Mouse (Mus musculus) kidney, embryonic 16.5 days (tissue): ENCODE results near the gene Gadd45b. TPM values are rescaled to one million over a fixed set of nuclear protein-coding genes. Genes with fewer than 3 reads are reported as not detected.

Source experiments
- ATAC-seq: fragments of 200-750 bp; cut with Nextera tagmentation; 2 replicates; pipeline ENCODE4 v1.8.0; 2017; ENCODE audit warnings: moderate TSS enrichment; ENCODE audit not compliant: low FRiP score, low TSS enrichment
- H3K27ac ChIP-seq: fragments of 300-500 bp; sonication (generic); 2 replicates; pipeline ENCODE4 v1.5.1; 2014; ENCODE audit warnings: low read length
- H3K27me3 ChIP-seq: fragments of 300-500 bp; sonication (generic); 2 replicates; pipeline ENCODE4 v1.6.1; 2014; ENCODE audit warnings: low read length, control low read depth, mixed read lengths; ENCODE audit not compliant: insufficient read depth
- H3K36me3 ChIP-seq: fragments of 300-500 bp; sonication (generic); 2 replicates; pipeline ENCODE4 v1.6.1; 2014; ENCODE audit warnings: low read length, control low read depth, mixed read lengths; ENCODE audit not compliant: insufficient read depth
- H3K4me1 ChIP-seq: fragments of 300-500 bp; sonication (generic); 2 replicates; pipeline ENCODE4 v1.6.1; 2014; ENCODE audit warnings: low read length, control low read depth, mixed read lengths; ENCODE audit not compliant: insufficient read depth
- H3K4me2 ChIP-seq: fragments of 300-500 bp; sonication (generic); replicated peaks from 2 replicates; pipeline ENCODE4 v1.6.1; 2014; ENCODE audit warnings: low read depth, low read length
- H3K4me3 ChIP-seq: fragments of 300-500 bp; sonication (generic); 2 replicates; pipeline ENCODE4 v1.5.1; 2014; ENCODE audit warnings: mild to moderate bottlenecking, low read length
- H3K9ac ChIP-seq: fragments of 300-500 bp; sonication (generic); replicated peaks from 2 replicates; pipeline ENCODE4 v1.6.1; 2014; ENCODE audit warnings: low read length
- H3K9me3 ChIP-seq: fragments of 300-500 bp; sonication (generic); 2 replicates; pipeline ENCODE4 v1.6.1; 2016; ENCODE audit warnings: low read length, control low read depth
- WGBS: fragments of 180-500 bp; shearing (Covaris S2); extraction: QIAGEN DNeasy Blood & Tissue Kit; methylation state at CpG from one replicate; pipeline ENCODE4 v1.1.7; 2014; 5-methylcytosine and 5-hydroxymethylcytosine counted together
- polyA plus RNA-seq: library from polyadenylated mRNA; unstranded; fragments of >200 nt; fragmentation: Nextera tagmentation; extraction: Ambion mirVana; gene quantifications from 2 replicates; pipeline ENCODE4 v1.2.1, GENCODE M21; 2015

Gadd45b gene
- polyA plus RNA-seq, 1 experiment from 2014 or later, result 24.1 TPM

- Histone ChIP-seq H3K9me3 (0 out of 2 replicates have a peak, but pooled peaks cover 6% of the 10 kb centered on the region), H3K4me3 (no peak overlapping the region), H3K4me2 (no peak overlapping the region), H3K9ac (peak overlapping the region; percentile 3), H3K4me1 (peaks cover 28% of the 10 kb centered on the region), H3K36me3 (no peaks in the 10 kb centered on the region), H3K27me3 (no peaks in the 10 kb centered on the region), H3K27ac (peak overlapping the region; percentile 31)
- WGBS, result 37% methylated on average over 11 of the region's 11 CpGs
- no peak for ATAC-seq
Measured at GRCm38 (mm10) chr10:80972071-80972987, 42.5 kb downstream of the Gadd45b start.

- Histone ChIP-seq H3K27me3 (no peaks in the 10 kb centered on the region), H3K4me3 (no peak overlapping the region), H3K36me3 (no peaks in the 10 kb centered on the region), H3K27ac (no peak overlapping the region), H3K9ac (no peak overlapping the region), H3K9me3 (0 out of 2 replicates have a peak, but pooled peaks cover 6% of the 10 kb centered on the region), H3K4me1 (peaks cover 28% of the 10 kb centered on the region), H3K4me2 (no peak overlapping the region)
- 67% methylated on average over 1 of the region's 1 CpGs for WGBS
- ATAC-seq, result no peak
Measured at GRCm38 (mm10) chr10:80973722-80974121, 43.8 kb downstream of the Gadd45b start.

- H3K9ac ChIP-seq, result no peak overlapping the region
- peaks cover 28% of the 10 kb centered on the region for H3K4me1 ChIP-seq
- no peak overlapping the region for H3K4me2 ChIP-seq
- H3K9me3 ChIP-seq, result 0 out of 2 replicates have a peak, but pooled peaks cover 6% of the 10 kb centered on the region
- H3K36me3 ChIP-seq, result no peaks in the 10 kb centered on the region
- H3K27me3 ChIP-seq, result no peaks in the 10 kb centered on the region
- H3K27ac ChIP-seq, result peak overlapping the region; percentile 29; the same call in 1 of the 2 replicates
- no peak overlapping the region for H3K4me3 ChIP-seq
- WGBS, result 60% methylated on average over 11 of the region's 11 CpGs
- ATAC-seq, result peak; percentile 65
Measured at GRCm38 (mm10) chr10:80975478-80975877, 45.6 kb downstream of the Gadd45b start.

GRCm38 (mm10) chr10:80981564-80982112 is 51.8 kb downstream of the Gadd45b start:
- WGBS, result 42% methylated on average over 7 of the region's 7 CpGs
- no peaks in the 10 kb centered on the region for H3K36me3 ChIP-seq
- H3K27ac ChIP-seq, result no peak overlapping the region
- peaks cover 14% of the 10 kb centered on the region for H3K4me1 ChIP-seq
- H3K9me3 ChIP-seq, result no peaks in the 10 kb centered on the region
- no peak overlapping the region for H3K9ac ChIP-seq
- ATAC-seq, result no peak
- peaks cover 17% of the 10 kb centered on the region for H3K27me3 ChIP-seq
- no peak overlapping the region for H3K4me3 ChIP-seq
- no peak overlapping the region for H3K4me2 ChIP-seq

Other genes with a start within 250 kb of the Gadd45b start
- gene Mob3a, start 228.1 kb upstream of the Gadd45b start, polyA plus RNA-seq, result 43.1 and 43.2 TPM in 2 replicates
- gene Izumo4, start 227.9 kb upstream of the Gadd45b start, polyA plus RNA-seq, result 23.3 and 23.8 TPM in 2 replicates
- 67.7 and 68.8 TPM in 2 replicates for gene Ap3d1, start 187.8 kb upstream of the Gadd45b start, polyA plus RNA-seq
- gene Dot1l, start 174.9 kb upstream of the Gadd45b start, polyA plus RNA-seq, result 17.3 and 20.7 TPM in 2 replicates
- gene Sf3a2, start 131.9 kb upstream of the Gadd45b start, polyA plus RNA-seq, result 71.2 and 87.3 TPM in 2 replicates
- 123 and 129 TPM in 2 replicates for gene Plekhj1, start 131.4 kb upstream of the Gadd45b start, polyA plus RNA-seq
- 0.70 TPM in 1 of 2 replicates, not detected in the other for gene Amh, start 124.8 kb upstream of the Gadd45b start, polyA plus RNA-seq
- 4.5 and 4.6 TPM in 2 replicates for gene Jsrp1, start 116.6 kb upstream of the Gadd45b start, polyA plus RNA-seq
- gene Oaz1, start 103.4 kb upstream of the Gadd45b start, polyA plus RNA-seq, result 1,744 and 2,086 TPM in 2 replicates
- 0.66 and 0.71 TPM in 2 replicates for gene Lingo3, start 86.0 kb upstream of the Gadd45b start, polyA plus RNA-seq
- 248 and 262 TPM in 2 replicates for gene Lsm7, start 74.9 kb upstream of the Gadd45b start, polyA plus RNA-seq
- gene Sppl2b, start 74.8 kb upstream of the Gadd45b start, polyA plus RNA-seq, result 52.6 and 54.0 TPM in 2 replicates
- 0.08 TPM in 1 of 2 replicates, not detected in the other for gene Tmprss9, start 58.2 kb upstream of the Gadd45b start, polyA plus RNA-seq
- 361 and 376 TPM in 2 replicates for gene Timm13, start 29.1 kb upstream of the Gadd45b start, polyA plus RNA-seq
- 61.8 and 62.4 TPM in 2 replicates for gene Lmnb2, start 11.8 kb upstream of the Gadd45b start, polyA plus RNA-seq
- gene Gng7, start 84.9 kb downstream of the Gadd45b start, polyA plus RNA-seq, result 6.6 and 6.7 TPM in 2 replicates
- gene Diras1, start 95.6 kb downstream of the Gadd45b start, polyA plus RNA-seq, result 0.11 and 0.41 TPM in 2 replicates
- gene Slc39a3, start 107.4 kb downstream of the Gadd45b start, polyA plus RNA-seq, result 19.6 and 19.9 TPM in 2 replicates
- gene Sgta, start 130.1 kb downstream of the Gadd45b start, polyA plus RNA-seq, result 244 and 250 TPM in 2 replicates
- gene Thop1, start 140.0 kb downstream of the Gadd45b start, polyA plus RNA-seq, result 69.6 and 70.0 TPM in 2 replicates
- gene Creb3l3, start 168.8 kb downstream of the Gadd45b start, polyA plus RNA-seq, result 0.24 and 0.29 TPM in 2 replicates
- 195 and 207 TPM in 2 replicates for gene Map2k2, start 175.8 kb downstream of the Gadd45b start, polyA plus RNA-seq
- 24.4 and 25.2 TPM in 2 replicates for gene Zbtb7a, start 205.1 kb downstream of the Gadd45b start, polyA plus RNA-seq
- 51.0 and 56.2 TPM in 2 replicates for gene Pias4, start 237.8 kb downstream of the Gadd45b start, polyA plus RNA-seq
- 663 and 672 TPM in 2 replicates for gene Eef2, start 246.6 kb downstream of the Gadd45b start, polyA plus RNA-seq